Mouse (Mus musculus) ES-Bruce4 (cell line): ENCODE measurements around the gene Mcrip2. TPM values are rescaled to one million over a fixed set of nuclear protein-coding genes. Genes with fewer than 3 reads are reported as not detected.

Experiments
- H3K27ac ChIP-seq: 2 replicates; pipeline ENCODE4 v1.5.1; 2012; ENCODE audit warnings: low read length, inconsistent platforms; ENCODE audit not compliant: insufficient read depth
- H3K27me3 ChIP-seq: 2 replicates; pipeline ENCODE4 v1.6.1; 2012; ENCODE audit warnings: mild to moderate bottlenecking, low read length, inconsistent platforms; ENCODE audit not compliant: control insufficient read depth, poor library complexity, insufficient read depth, severe bottlenecking
- H3K36me3 ChIP-seq: 2 replicates; pipeline ENCODE4 v1.6.1; 2012; ENCODE audit warnings: inconsistent platforms, mild to moderate bottlenecking, low read length, moderate library complexity; ENCODE audit not compliant: control insufficient read depth, poor library complexity, insufficient read depth, severe bottlenecking
- H3K4me1 ChIP-seq: one replicate; pipeline ENCODE4 v1.8.1; 2011; ENCODE audit warnings: low read length; ENCODE audit not compliant: control insufficient read depth, insufficient read depth
- H3K4me3 ChIP-seq: 2 replicates; pipeline ENCODE4 v1.5.1; 2011; ENCODE audit warnings: low read depth, mild to moderate bottlenecking, low read length
- H3K9ac ChIP-seq: 2 replicates; pipeline ENCODE4 v1.6.1; 2012; ENCODE audit warnings: low read depth, mild to moderate bottlenecking, inconsistent platforms; ENCODE audit not compliant: poor library complexity, severe bottlenecking
- H3K9me3 ChIP-seq: replicated peaks from 2 replicates; pipeline ENCODE4 v1.6.1; 2012; ENCODE audit warnings: mild to moderate bottlenecking, low read length, inconsistent platforms; ENCODE audit not compliant: control insufficient read depth, poor library complexity, insufficient read depth, severe bottlenecking
- CTCF ChIP-seq: IDR thresholded peaks from one replicate; pipeline ENCODE4 v1.8.1; 2011; ENCODE audit warnings: low read depth, low read length
- EP300 ChIP-seq: IDR thresholded peaks from 2 replicates; pipeline ENCODE4 v1.6.1; 2011; ENCODE audit warnings: low read depth, low read length; ENCODE audit not compliant: insufficient read depth
- POLR2A ChIP-seq: IDR thresholded peaks from one replicate; pipeline ENCODE4 v1.8.1; 2011; ENCODE audit warnings: low read length; ENCODE audit not compliant: insufficient read depth
- polyA plus RNA-seq: library from polyadenylated mRNA; stranded (reverse); fragments of >200 nt; gene quantifications from 2 replicates; pipeline ENCODE4 v1.2.4, GENCODE M21; 2011; ENCODE audit warnings: low read depth; ENCODE audit not compliant: missing spikeins, insufficient read depth, insufficient read length

The Mcrip2 gene
- polyA plus RNA-seq, 1 experiment = 6.1 TPM

DNA sequence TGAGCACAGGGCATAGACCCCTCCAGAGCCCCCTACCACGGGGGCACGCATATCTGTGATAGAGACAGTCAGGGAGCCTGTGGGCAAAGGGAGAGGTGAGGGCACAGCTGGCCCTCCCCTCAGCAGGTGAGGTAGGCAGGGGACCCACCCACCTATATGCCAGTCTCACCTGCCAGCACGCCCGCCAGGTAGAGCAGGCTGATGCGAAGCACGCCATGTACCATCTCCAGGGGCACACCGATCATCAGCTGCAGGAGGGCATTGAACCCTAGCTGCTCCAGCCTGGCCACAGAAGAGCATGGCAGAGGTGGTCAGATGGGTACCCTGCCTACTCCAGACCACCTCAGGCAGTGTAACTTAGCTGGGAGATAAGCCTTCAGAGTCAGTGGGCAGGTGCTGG is 33.3 kb downstream of the Mcrip2 start:
- Histone ChIP-seq H3K36me3 (peaks cover 17% of the 10 kb centered on the region), H3K27ac (no peak overlapping the region), H3K27me3 (no peaks in the 10 kb centered on the region), H3K4me3 (no peak overlapping the region), H3K9me3 (no peaks in the 10 kb centered on the region), H3K4me1 (peaks cover 4% of the 10 kb centered on the region), H3K9ac (no peak overlapping the region)
- TF ChIP-seq CTCF (no peak), POLR2A (no peak), EP300 (no peak)

DNA sequence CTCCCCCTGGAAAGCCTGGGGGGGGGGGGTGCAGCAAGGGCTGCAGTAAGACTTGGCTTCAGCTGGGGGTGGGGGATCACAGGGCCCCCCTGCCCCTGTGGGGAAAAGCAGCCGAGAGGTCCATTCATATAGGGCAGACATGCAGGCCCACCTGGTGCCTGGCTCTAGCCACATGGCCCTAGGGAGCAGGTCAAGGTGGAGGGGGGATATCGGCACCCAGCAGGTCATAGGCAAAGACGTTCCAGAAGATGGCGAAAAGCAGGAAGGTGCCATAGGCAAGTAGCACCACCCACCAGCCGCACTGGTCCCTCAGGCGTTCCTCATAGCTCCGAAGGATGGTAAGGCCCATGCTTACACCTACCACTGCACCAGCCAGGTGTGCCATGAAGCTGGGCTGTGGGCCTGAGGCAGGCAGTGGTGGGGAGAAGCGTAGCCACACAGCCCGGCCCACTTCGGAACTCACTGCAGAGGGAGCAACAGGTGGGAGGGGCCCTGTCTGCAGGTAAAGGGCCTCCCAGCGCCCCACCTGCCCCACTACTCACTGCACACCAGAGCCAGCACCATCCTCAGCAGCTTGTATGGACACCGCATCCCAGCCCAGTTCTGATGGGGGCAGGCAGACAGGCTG is 33.9 kb downstream of the Mcrip2 start:
- H3K27me3 ChIP-seq = no peaks in the 10 kb centered on the region
- H3K4me3 ChIP-seq = no peak overlapping the region
- no peaks in the 10 kb centered on the region for H3K9me3 ChIP-seq
- H3K27ac ChIP-seq = no peak overlapping the region
- TF ChIP-seq POLR2A (no peak), CTCF (no peak), EP300 (no peak)
- H3K9ac ChIP-seq = no peak overlapping the region
- H3K4me1 ChIP-seq = peaks cover 4% of the 10 kb centered on the region
- peaks cover 19% of the 10 kb centered on the region for H3K36me3 ChIP-seq

DNA sequence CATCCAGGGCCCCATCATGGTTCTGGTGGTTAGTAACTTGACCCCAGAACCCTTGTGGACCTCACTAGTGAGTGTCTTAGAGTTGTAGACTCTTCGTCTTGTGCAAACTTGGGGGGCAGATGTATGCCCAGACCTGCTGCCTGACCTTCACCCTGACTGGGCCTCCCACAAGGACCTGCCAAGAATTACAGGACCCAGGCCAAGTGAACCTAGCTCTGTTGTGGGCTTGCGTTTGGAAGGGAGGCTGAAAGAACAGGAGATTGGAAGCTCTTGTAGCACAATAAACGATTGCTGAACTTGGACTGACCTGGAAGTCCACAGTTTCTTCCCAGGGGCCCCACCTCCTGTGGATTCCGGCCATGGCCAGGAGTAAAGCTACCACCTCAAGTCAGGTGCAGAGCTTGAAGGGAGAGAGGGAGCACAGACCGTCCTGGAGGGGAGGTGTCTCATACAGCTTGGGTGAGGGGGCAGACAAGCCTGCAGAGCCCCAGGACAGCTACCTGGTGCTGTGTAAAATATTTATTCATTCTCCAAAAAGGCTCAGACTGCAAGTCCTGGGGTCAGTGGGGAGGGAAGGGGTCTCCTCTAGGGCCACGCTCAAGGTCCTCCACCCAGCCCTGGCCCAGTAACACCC is 34.5 kb downstream of the Mcrip2 start:
- H3K9me3 ChIP-seq = no peaks in the 10 kb centered on the region
- no peaks in the 10 kb centered on the region for H3K27me3 ChIP-seq
- H3K4me1 ChIP-seq = peaks cover 4% of the 10 kb centered on the region
- TF ChIP-seq POLR2A = no peak
- no peak for TF ChIP-seq EP300
- peaks cover 17% of the 10 kb centered on the region for H3K36me3 ChIP-seq
- peak overlapping the region; percentile 86 for H3K9ac ChIP-seq
- no peak overlapping the region for H3K27ac ChIP-seq
- peak overlapping the region; percentile 80 for H3K4me3 ChIP-seq

DNA sequence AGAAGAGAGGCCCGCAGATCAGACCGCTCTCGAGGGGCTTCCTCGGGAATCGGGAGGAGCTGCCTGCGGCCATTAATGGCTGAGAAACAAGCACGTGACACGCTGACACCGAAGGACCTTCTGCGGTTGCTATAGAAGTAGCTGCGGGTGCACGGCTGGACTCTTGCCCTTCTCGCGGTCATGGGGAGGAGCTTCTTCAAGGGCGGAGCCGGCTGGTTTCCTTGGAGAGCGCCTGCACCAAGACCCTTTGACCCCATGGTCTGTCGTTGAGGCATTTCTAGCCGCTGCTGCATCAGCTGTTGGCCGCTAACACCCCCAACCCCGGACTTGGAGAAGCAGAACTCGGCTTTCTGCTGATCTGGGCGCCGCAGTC is 35.3 kb downstream of the Mcrip2 start, which contains the start of gene Stub1:
Gene Stub1 (minus strand): TSS at position 114 of the 373 bp plus-strand sequence.
- H3K9me3 ChIP-seq = no peaks in the 10 kb centered on the region
- H3K4me3 ChIP-seq = peak within 1 kb of the TSS; percentile 82
- H3K27ac ChIP-seq = no peak within 1 kb of the TSS
- H3K4me1 ChIP-seq = peaks cover 4% of the 10 kb centered on the region
- TF ChIP-seq EP300 = no peak
- no peak for TF ChIP-seq CTCF
- no peak for TF ChIP-seq POLR2A
- H3K27me3 ChIP-seq = no peaks in the 10 kb centered on the region
- peaks cover 16% of the 10 kb centered on the region for H3K36me3 ChIP-seq
- H3K9ac ChIP-seq = peak within 1 kb of the TSS; percentile 86

DNA sequence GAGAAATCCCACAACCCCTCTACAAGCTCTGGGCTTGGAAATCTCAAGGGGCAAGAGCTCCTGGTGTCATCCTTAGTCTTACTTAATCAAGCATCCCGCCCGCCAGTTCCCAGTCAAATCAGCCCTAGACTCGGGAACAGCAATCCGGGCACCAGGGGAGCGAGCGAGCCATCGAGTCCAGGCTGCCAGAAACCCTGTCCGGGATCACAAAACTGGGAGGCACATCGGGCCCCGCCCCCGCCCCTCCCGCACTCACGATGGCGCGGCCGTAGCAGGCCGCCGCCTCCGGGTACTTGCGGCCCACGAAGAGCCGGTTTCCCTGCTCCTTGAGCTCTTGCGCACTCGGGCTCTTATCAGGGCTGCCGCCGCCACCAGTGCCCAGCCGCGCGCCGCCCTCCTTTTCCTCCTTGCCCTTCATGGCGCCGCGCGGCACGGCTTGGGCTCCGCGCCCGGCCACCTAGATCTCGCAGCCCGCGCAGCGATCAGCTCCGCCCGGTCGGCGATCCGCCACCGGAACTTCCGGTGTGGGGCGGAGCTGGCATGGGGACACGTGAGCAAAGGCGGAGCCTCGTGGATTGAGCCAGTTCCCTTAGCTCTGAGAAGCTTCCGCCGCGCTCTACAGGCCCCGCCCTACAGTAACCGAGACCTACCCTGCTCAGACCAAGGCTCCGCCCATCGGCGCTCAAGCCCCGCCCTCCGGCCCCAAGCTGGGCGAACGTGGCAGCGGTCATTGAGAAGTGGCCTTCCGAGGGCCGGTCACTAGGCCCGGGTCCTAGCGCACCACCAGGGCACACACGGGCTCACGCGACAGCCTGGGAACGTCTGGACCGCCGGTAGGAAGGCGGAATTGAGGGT is 35.9 kb downstream of the Mcrip2 start:
- Histone ChIP-seq H3K27ac (no peak overlapping the region), H3K9me3 (no peaks in the 10 kb centered on the region), H3K36me3 (peaks cover 16% of the 10 kb centered on the region), H3K4me3 (peak overlapping the region; percentile 82), H3K27me3 (no peaks in the 10 kb centered on the region), H3K9ac (peak overlapping the region; percentile 86), H3K4me1 (peaks cover 4% of the 10 kb centered on the region)
- TF ChIP-seq CTCF (no peak), EP300 (0 out of 2 replicates have a peak, but pooled peaks have one; percentile 26)
